Mouse (Mus musculus) olfactory bulb, adult 2 months (tissue): ENCODE measurements around the gene Ppfibp1.

Experiments
- CTCF ChIP-seq: fragments of 200-500 bp; IDR thresholded peaks from 2 replicates; pipeline ENCODE4 v1.5.1; 2012; ENCODE audit warnings: low read depth, mild to moderate bottlenecking, low read length, moderate library complexity; ENCODE audit not compliant: insufficient read depth
- POLR2A ChIP-seq: fragments of 200-500 bp; IDR thresholded peaks from 2 replicates; pipeline ENCODE4 v1.6.1; 2012; ENCODE audit warnings: mild to moderate bottlenecking, low read depth, low read length, moderate library complexity; ENCODE audit not compliant: insufficient read depth

- TF ChIP-seq CTCF = no peak
- no peak for TF ChIP-seq POLR2A
Measured at GRCm38 (mm10) chr6:146965139-146965772, 77.0 kb downstream of the Ppfibp1 start.
